ENCODE assay signal across 8 mouse cellular contexts in genomic region chr13:34652353-34653241, GRCm38 (mm10). TPM values are rescaled to one million over a fixed set of nuclear protein-coding genes. Genes with fewer than 3 reads are reported as not detected.
DNase-seq lines count a peak whose midpoint lies in the region; ATAC-seq and TF ChIP-seq lines count a peak whose summit lies in the region.

No protein-coding gene starts in this region.

- peaks cover 2% of the 10 kb centered on the region; the same call in 1 of the 2 replicates for H3K4me1 ChIP-seq in embryonic facial prominence, embryonic 11.5 days (ENCODE audit: control insufficient read depth, insufficient read depth, low read length)
- H3K4me1 ChIP-seq in heart, adult 2 months (ENCODE audit: control insufficient read depth, insufficient read depth, low read length): peaks cover 18% of the 10 kb centered on the region
- H3K4me1 ChIP-seq in midbrain, embryonic 16.5 days (ENCODE audit: control insufficient read depth, insufficient read depth, low read length): peaks cover 19% of the 10 kb centered on the region

- intact Hi-C loops in heart, adult 2 months (cut with DNase I): loop anchor here (2.0 to 5.0 kb wide), 3 partner anchors 55 to 142 kb away; no protein-coding TSS in a partner anchor

- peak; percentile 81 for TF ChIP-seq CTCF in heart, adult 2 months (IDR thresholded peaks at IDR 0.05)

- WGBS in embryonic facial prominence, embryonic 11.5 days: under 1% methylated on average over 99 of the region's 105 CpGs
- WGBS in heart, adult 2 months: under 1% methylated on average over 105 of the region's 105 CpGs
- under 1% methylated on average over 100 of the region's 105 CpGs for WGBS in midbrain, embryonic 16.5 days

- peaks cover 14% of the 10 kb centered on the region for H3K27me3 ChIP-seq in embryonic facial prominence, embryonic 11.5 days (ENCODE audit: control insufficient read depth, insufficient read depth, low read length)
- H3K27me3 ChIP-seq in heart, adult 2 months (ENCODE audit: control insufficient read depth, insufficient read depth, low read length): no peaks in the 10 kb centered on the region
- peaks cover 31% of the 10 kb centered on the region for H3K27me3 ChIP-seq in midbrain, embryonic 16.5 days (ENCODE audit: control insufficient read depth, insufficient read depth, low read depth, low read length)

- H3K36me3 ChIP-seq in embryonic facial prominence, embryonic 11.5 days (replicated peaks; ENCODE audit: control insufficient read depth, insufficient read depth, low read depth, low read length): no peaks in the 10 kb centered on the region
- H3K36me3 ChIP-seq in heart, adult 2 months (ENCODE audit: control insufficient read depth, insufficient read depth, low read length): peaks cover 5% of the 10 kb centered on the region; the same call in 1 of the 2 replicates
- no peaks in the 10 kb centered on the region for H3K36me3 ChIP-seq in midbrain, embryonic 16.5 days (ENCODE audit: control insufficient read depth, insufficient read depth, low read length)

- peak; percentile 73 for TF ChIP-seq POLR2A in heart, adult 2 months (IDR thresholded peaks at IDR 0.05; ENCODE audit: insufficient read depth, low read depth, low read length)

- H3K27ac ChIP-seq in embryonic facial prominence, embryonic 11.5 days (replicated peaks; ENCODE audit: low read depth, low read length): no peak overlapping the region; the same call in 1 of the 2 replicates
- peak overlapping the region; percentile 97 for H3K27ac ChIP-seq in heart, adult 2 months
- H3K27ac ChIP-seq in midbrain, embryonic 16.5 days (ENCODE audit: low read length): peak overlapping the region; percentile 4; the same call in 1 of the 2 replicates

- ATAC-seq in embryonic facial prominence, embryonic 11.5 days (replicated peaks; ENCODE audit: insufficient number of reproducible peaks, low FRiP score, low TSS enrichment, low read depth): peak; percentile 55; the same call in 1 of the 2 replicates
- ATAC-seq in midbrain, embryonic 16.5 days: peak; percentile 74
- ATAC-seq in inflammation-experienced regulatory T-cells, adult 6 months: no peak

- H3K9me3 ChIP-seq in embryonic facial prominence, embryonic 11.5 days (replicated peaks; ENCODE audit: control insufficient read depth, low read length): no peaks in the 10 kb centered on the region
- no peaks in the 10 kb centered on the region for H3K9me3 ChIP-seq in midbrain, embryonic 16.5 days (replicated peaks; ENCODE audit: control insufficient read depth, low read length, poor library complexity, severe bottlenecking)

- no peaks in the 10 kb centered on the region for H3K79me2 ChIP-seq in heart, adult 2 months (replicated peaks; ENCODE audit: control insufficient read depth, insufficient read depth, low read length)

- no peak for TF ChIP-seq EP300 in heart, adult 2 months (IDR thresholded peaks at IDR 0.05; ENCODE audit: insufficient read depth, low read depth, low read length)

- H3K4me2 ChIP-seq in embryonic facial prominence, embryonic 11.5 days (ENCODE audit: low read depth, low read length): peak overlapping the region; percentile 95
- H3K4me2 ChIP-seq in midbrain, embryonic 16.5 days (ENCODE audit: low read length): peak overlapping the region; percentile 99

- H3K9ac ChIP-seq in embryonic facial prominence, embryonic 11.5 days (replicated peaks; ENCODE audit: low read length): peak overlapping the region; percentile 65
- peak overlapping the region; percentile 98 for H3K9ac ChIP-seq in heart, adult 2 months (ENCODE audit: low read depth, low read length)
- peak overlapping the region; percentile 59 for H3K9ac ChIP-seq in midbrain, embryonic 16.5 days (ENCODE audit: low read depth, low read length)

- peak; percentile 57 to 71 for DNase-seq in adrenal gland, adult 18-20 months (ENCODE audit: low spot score in 2 of 2)
- peak; percentile 58 for DNase-seq in embryonic facial prominence, embryonic 11.5 days (ENCODE audit: low spot score)
- DNase-seq in heart, adult 2 months: peak; percentile 91 to 92
- DNase-seq in kidney, adult 11 months: peak; percentile 76
- peak; percentile 68 for DNase-seq in liver
- DNase-seq in spleen, postnatal 36 days (ENCODE audit: low spot score in 2 of 2): peak; percentile 81 to 83

- H3K4me3 ChIP-seq in embryonic facial prominence, embryonic 11.5 days (ENCODE audit: low read depth, low read length): peak overlapping the region; percentile 56
- H3K4me3 ChIP-seq in heart, adult 2 months: peak overlapping the region; percentile 81
- H3K4me3 ChIP-seq in midbrain, embryonic 16.5 days (ENCODE audit: low read depth, low read length): peak overlapping the region; percentile 60

RNA-seq across cellular contexts. Expression of gene Pxdc1, which starts 0.7 kb away (rescaled TPM):
- 10 to 100 TPM in 1 of 2 experiments, 1 to 10 TPM in 1; 4.3 to 12.2 TPM for total RNA-seq in adrenal gland, adult 18-20 months (2021)
- polyA plus RNA-seq in embryonic facial prominence, embryonic 11.5 days (2014; fragmentation: Nextera tagmentation; extraction: Ambion mirVana): 6.2 and 8.0 TPM in 2 replicates
- total RNA-seq in heart, adult 2 months (2021): 10 to 100 TPM; 12.9 to 15.4 TPM
- 12.8 and 13.9 TPM in 2 replicates for polyA plus RNA-seq in heart, adult 2 months (2012; rRNA removed)
- polyA plus RNA-seq in midbrain, embryonic 16.5 days (2015; fragmentation: Nextera tagmentation; extraction: Ambion mirVana): 9.2 and 11.7 TPM in 2 replicates
- under 1 TPM in 2 of 3 experiments, not detected in 1; 0.31 to 0.71 TPM for polyA plus RNA-seq in inflammation-experienced regulatory T-cells, adult 6 months (2017; shearing (Covaris generic))
